Mouse (Mus musculus) right cerebral cortex, postnatal 4 days (tissue): ENCODE measurements around the gene Tanc1.

ENCODE experiments used
- DNase-seq: peaks from one replicate; pipeline ENCODE4 v3.0.0-alpha.2; 2022

Tanc1 gene

GRCm38 (mm10) chr2:59653306-59654165, 41.7 kb downstream of the Tanc1 start:
- no peak for DNase-seq

- DNase-seq, result no peak
Observed at GRCm38 (mm10) chr2:59655471-59655870, 43.6 kb downstream of the Tanc1 start.

GRCm38 (mm10) chr2:59656680-59657079, 44.8 kb downstream of the Tanc1 start:
- DNase-seq, result no peak

GRCm38 (mm10) chr2:59659686-59660085, 47.8 kb downstream of the Tanc1 start:
- no peak for DNase-seq

- DNase-seq, result no peak
Observed at GRCm38 (mm10) chr2:59660891-59661805, 49.3 kb downstream of the Tanc1 start.

GRCm38 (mm10) chr2:59664803-59665567, 53.1 kb downstream of the Tanc1 start:
- DNase-seq, result no peak

GRCm38 (mm10) chr2:59666533-59666932, 54.7 kb downstream of the Tanc1 start:
- no peak for DNase-seq

- no peak for DNase-seq
Observed at GRCm38 (mm10) chr2:59670087-59671060, 58.5 kb downstream of the Tanc1 start.

GRCm38 (mm10) chr2:59671671-59672070, 59.8 kb downstream of the Tanc1 start:
- no peak for DNase-seq

GRCm38 (mm10) chr2:59672086-59672485, 60.2 kb downstream of the Tanc1 start:
- DNase-seq, result no peak

GRCm38 (mm10) chr2:59672686-59673085, 60.8 kb downstream of the Tanc1 start:
- no peak for DNase-seq

GRCm38 (mm10) chr2:59673351-59673750, 61.5 kb downstream of the Tanc1 start:
- no peak for DNase-seq

GRCm38 (mm10) chr2:59673877-59674276, 62.0 kb downstream of the Tanc1 start:
- no peak for DNase-seq

GRCm38 (mm10) chr2:59675270-59675995, 63.6 kb downstream of the Tanc1 start:
- no peak for DNase-seq

- DNase-seq, result no peak
Observed at GRCm38 (mm10) chr2:59676041-59676440, 64.2 kb downstream of the Tanc1 start.

- DNase-seq, result no peak
Observed at GRCm38 (mm10) chr2:59676442-59676841, 64.6 kb downstream of the Tanc1 start.

GRCm38 (mm10) chr2:59679424-59680020, 67.7 kb downstream of the Tanc1 start:
- no peak for DNase-seq

GRCm38 (mm10) chr2:59680736-59681135, 68.9 kb downstream of the Tanc1 start:
- no peak for DNase-seq

- no peak for DNase-seq
Observed at GRCm38 (mm10) chr2:59681181-59681580, 69.3 kb downstream of the Tanc1 start.

GRCm38 (mm10) chr2:59684864-59685605, 73.2 kb downstream of the Tanc1 start:
- DNase-seq, result no peak
